Mouse (Mus musculus) adrenal gland (tissue): ENCODE results near the gene H2-Oa.
"Not testable (repeated sequence)": the region's sequence is repeated elsewhere in the genome, so short reads cannot be mapped to it uniquely, and the experiment has no call there.

Experiments
- intact Hi-C: fragments of 180-260 bp; cut with DNase I; formaldehyde crosslinking; loops from one replicate; pipeline ENCODE4 v1.15.1; 2025

The H2-Oa gene

GRCm38 (mm10) chr17:34140240-34140639 is 48.1 kb downstream of the H2-Oa start:
- intact Hi-C loops, result no loop called here

DNA sequence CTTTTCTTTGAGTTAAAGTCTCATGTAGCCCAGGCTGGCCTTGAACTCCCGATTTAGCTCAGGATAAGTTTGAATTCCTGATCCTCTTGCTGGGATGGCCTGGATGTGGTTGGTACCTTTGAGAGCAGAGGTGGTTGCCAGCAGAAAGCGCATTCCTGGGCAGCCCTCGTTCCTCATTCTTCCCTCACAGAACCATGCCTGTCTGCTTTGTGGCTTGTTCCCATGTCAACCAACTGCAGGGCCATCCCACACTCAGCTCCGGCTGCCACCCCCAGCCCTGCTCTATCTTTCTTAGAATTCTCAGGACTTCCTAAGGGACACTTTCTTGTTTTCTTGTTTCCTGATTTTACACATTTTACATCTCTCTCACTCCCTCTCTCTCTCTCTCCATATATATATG is 49.3 kb downstream of the H2-Oa start:
- intact Hi-C loops, result no loop called here

DNA sequence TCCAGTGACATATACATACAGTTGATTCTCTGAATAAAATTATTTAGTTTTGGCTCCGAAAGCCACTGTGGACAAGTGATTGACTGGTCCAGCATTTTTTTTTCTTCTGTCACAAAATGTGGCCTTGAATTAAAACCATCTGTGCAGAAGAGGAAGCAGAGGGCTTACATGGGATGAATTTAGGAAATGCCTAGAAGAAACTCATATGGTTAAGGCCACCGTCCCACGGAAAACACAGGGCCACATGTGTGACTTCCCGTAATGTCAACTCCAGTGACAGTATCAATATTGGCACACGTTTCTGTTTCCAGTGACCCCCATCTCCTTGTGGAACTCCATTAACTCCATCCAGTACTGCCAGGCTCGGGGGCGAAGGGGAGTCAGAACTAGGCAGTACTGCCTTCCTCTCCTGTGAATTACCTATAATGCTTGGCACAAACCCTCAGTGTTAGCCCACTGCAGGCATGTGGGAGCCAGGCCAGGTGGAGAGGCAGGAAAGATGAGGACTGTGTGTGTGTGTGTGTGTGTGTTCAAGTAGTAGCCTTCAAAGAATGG is 50.4 kb downstream of the H2-Oa start:
- intact Hi-C loops, result no loop called here

DNA sequence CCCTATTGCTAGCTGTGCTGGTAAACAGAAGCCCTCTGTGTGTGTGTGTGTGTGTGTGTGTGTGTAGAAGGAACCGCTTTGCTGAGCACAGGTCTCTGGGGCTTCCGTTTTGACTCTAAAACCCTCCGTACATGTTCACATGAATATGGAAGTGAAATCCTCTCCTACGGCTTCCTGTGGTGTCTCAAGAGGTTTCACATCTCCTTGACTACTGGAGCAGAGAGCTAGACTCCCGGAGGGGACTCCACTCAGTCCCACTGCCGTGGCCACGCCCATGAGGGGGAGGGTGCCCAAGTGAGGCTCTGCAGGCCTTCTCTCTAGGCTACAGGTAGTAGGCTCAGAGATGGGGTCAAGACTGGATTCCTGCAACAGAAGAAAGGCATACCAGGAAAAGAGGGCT is 50.9 kb downstream of the H2-Oa start, which contains the start of gene H2-DMb2:
H2-DMb2 (plus strand) TSS at position 275 of the 400 bp plus-strand sequence.
- intact Hi-C loops, result no loop called here

- intact Hi-C loops, result no loop called here
Measured at GRCm38 (mm10) chr17:34143461-34143860, 51.3 kb downstream of the H2-Oa start.

DNA sequence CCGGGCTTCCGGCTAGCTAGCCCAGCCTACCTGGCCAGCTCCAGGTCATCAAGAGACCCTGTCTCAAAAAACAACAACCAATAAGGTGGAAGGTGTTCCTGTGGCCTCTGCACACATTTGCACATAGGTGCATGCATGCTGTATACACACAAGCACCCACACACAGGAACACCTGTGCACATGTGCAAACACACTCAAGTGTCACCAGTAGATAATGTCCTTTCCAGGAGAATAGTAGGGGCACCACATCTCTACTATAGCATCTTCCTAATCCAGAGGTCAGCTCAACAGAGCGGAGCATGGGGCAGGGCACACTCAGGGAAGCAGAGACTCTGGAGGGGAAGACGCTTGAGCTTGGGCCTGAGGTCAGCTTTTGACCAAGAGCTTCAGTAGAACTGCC is 52.1 kb downstream of the H2-Oa start:
- intact Hi-C loops, result not testable (repeated sequence)
